Mouse (Mus musculus) adrenal gland, adult (tissue): ENCODE measurements at regions not wholly inside any gene's neighbourhood (a gene's known extent, or its start where the extent isn't known, plus 50 kb on each side); places are given as distances from the start of the nearest gene placed in this dataset.

Source experiments
- DNase-seq, 2 experiments: peaks; one replicate each; pipeline ENCODE4 v3.0.0; 2022 to 2023; ENCODE audit warnings: low spot score in 1 of 2; ENCODE audit not compliant: inconsistent age in 2 of 2

DNA sequence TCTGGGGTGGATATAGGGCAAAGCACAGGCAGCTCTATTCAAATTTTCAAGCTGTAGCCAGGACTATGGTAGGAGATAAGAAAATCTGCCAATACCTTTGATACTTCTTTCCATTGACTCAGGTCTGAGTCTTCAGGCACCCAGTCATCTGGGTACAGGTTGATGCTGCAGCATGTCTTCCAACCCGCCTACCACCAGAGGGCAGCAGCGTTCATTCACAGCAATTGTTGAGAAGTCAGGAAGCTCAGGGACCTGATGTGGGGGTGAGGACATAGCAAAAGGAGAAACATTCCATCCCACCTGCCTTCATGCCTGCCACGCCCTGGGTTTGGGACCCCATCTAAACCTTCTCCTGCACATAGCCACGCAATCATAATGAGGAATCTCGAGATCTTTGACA is 118.2 kb upstream of the Gm21876 start:
- peak; percentile 31 to 36 for DNase-seq

- no peak for DNase-seq
Observed at GRCm38 (mm10) chrX:21295460-21295859, 120.0 kb upstream of the Gm21876 start.

- DNase-seq, result no peak
Observed at GRCm38 (mm10) chrX:21297349-21297748, 121.9 kb upstream of the Gm21876 start.

DNA sequence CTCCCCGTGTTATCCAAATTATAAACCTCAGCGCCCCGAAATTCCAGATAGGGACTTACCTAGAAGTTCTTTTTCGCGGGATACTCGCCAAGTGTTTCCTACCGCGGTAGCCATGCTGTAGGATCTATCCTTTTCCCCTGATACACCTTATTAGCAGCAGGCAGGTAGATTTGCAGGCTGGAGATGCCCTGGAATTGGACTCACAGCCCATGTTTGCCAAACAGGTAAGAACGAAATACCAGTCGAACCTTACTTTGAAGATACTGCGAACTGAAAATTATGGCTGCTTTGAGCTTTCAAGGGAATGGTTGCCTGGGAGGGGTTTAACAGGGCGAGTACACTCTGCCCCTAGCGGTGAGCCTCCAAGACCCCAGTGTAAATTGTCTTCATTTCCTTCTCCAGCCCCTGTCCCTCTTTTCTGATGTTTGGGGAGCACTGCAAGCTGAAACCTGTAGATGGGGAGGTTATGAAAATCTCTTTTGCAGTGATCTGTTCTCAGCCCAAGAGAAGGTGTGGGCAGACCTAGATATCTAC is 149.8 kb upstream of the Agtr2 start:
- no peak for DNase-seq

GRCm38 (mm10) chrX:21344397-21344796 is 139.9 kb upstream of the Agtr2 start:
- DNase-seq, result no peak

- peak in 1 of 2 experiments; percentile 64 for DNase-seq
Observed at GRCm38 (mm10) chrX:21350503-21350902, 133.8 kb upstream of the Agtr2 start.

- DNase-seq, result peak in 1 of 2 experiments; percentile 49
Observed at GRCm38 (mm10) chrX:21352350-21352749, 132.0 kb upstream of the Agtr2 start.

- DNase-seq, result peak; percentile 22 to 65
Observed at GRCm38 (mm10) chrX:21360771-21361667, 123.3 kb upstream of the Agtr2 start.

GRCm38 (mm10) chrX:21385221-21385620 is 99.1 kb upstream of the Agtr2 start:
- DNase-seq, result no peak

GRCm38 (mm10) chrX:21389992-21390391 is 94.4 kb upstream of the Agtr2 start:
- no peak for DNase-seq

DNA sequence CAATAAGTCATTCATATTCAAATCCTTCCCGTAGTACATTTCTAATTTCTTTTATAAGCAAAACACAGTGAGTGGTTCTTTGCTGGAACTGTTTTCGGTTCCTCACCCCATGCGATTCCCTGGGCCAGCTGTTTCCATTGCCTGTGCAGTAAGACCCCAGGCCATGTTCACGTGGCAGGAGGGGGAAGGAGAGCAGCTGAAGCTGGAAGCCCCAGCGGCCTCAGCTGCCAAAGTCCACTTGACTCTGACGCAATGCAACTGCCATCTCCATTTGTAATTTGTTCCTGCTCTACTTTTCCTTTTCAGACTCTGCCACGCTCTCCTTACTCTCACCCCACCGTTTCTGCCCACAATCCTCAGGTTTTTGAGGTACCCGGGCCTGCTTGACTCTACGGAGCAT is 91.1 kb upstream of the Agtr2 start:
- DNase-seq, result peak in 1 of 2 experiments; percentile 30

- peak in 1 of 2 experiments; percentile 50 for DNase-seq
Observed at GRCm38 (mm10) chrX:21424797-21425196, 59.5 kb upstream of the Agtr2 start.

- no peak for DNase-seq
Observed at GRCm38 (mm10) chrX:21428081-21428480, 56.3 kb upstream of the Agtr2 start.

GRCm38 (mm10) chrX:21433501-21433900 is 50.8 kb upstream of the Agtr2 start:
- DNase-seq, result peak; percentile 3 to 35
